Mouse (Mus musculus): ENCODE measurements around the gene Raet1d. TPM values are rescaled to one million over a fixed set of nuclear protein-coding genes. Genes with fewer than 3 reads are reported as not detected.

Raet1d gene
- 0.71 TPM for polyA plus RNA-seq (2014; fragmentation: Illumina TruSeq; extraction: RNeasy Lipid Tissue Mini Kit (QIAGEN cat#74804); ENCODE audit: low read depth, low replicate concordance)

DNA sequence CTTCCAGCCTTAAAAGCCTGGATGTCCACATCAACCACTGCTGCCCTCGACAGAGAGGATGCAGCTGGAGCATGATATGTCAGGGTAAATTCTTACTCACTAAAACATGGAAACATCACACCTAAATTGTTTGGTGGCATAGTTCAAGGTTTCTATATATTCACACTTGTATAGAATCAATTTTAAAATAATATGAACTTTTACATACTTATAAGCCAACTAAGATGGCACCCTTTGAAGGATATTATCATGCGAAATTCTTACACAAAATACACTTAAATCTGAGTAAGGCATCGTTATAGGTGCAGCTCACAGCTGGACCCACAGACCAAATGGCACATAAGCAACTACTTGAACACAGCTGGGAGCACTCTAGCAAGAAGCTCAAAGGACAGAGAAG, at the start of gene Raet1d:
TSS of gene Raet1d (plus strand) at position 301 of the 400 bp plus-strand sequence.

Other genes starting within 250 kb of the Raet1d start
- gene E030030I06Rik, start 211.3 kb upstream of the Raet1d start, polyA plus RNA-seq (2014; fragmentation: Illumina TruSeq; extraction: RNeasy Lipid Tissue Mini Kit (QIAGEN cat#74804); ENCODE audit: low read depth, low replicate concordance), result not detected
- 0.38 TPM for gene Raet1e, start 202.0 kb upstream of the Raet1d start, polyA plus RNA-seq (2014; fragmentation: Illumina TruSeq; extraction: RNeasy Lipid Tissue Mini Kit (QIAGEN cat#74804); ENCODE audit: low read depth, low replicate concordance)
- gene H60b, start 202.0 kb upstream of the Raet1d start, polyA plus RNA-seq (2014; fragmentation: Illumina TruSeq; extraction: RNeasy Lipid Tissue Mini Kit (QIAGEN cat#74804); ENCODE audit: low read depth, low replicate concordance), result not detected

Measured in testis, adult 10 weeks (tissue).